Mouse (Mus musculus): ENCODE measurements at regions not wholly inside any gene's neighbourhood (a gene's known extent, or its start where the extent isn't known, plus 50 kb on each side); places are given as distances from the start of the nearest gene placed in this dataset.

- H3K9me3 ChIP-seq (ENCODE audit: control insufficient read depth, low read length), result peaks cover 72% of the 10 kb centered on the region
- no peak for TF ChIP-seq TAL1 (IDR thresholded peaks at IDR 0.05; ENCODE audit: low read length)
Measured at GRCm38 (mm10) chr2:172140080-172140479, 96.8 kb upstream of the Cbln4 start.

GRCm38 (mm10) chr2:172143269-172143668 is 100.0 kb upstream of the Cbln4 start:
- no peaks in the 10 kb centered on the region for H3K4me1 ChIP-seq (ENCODE audit: control insufficient read depth)
- peaks cover 76% of the 10 kb centered on the region for H3K9me3 ChIP-seq (ENCODE audit: control insufficient read depth, low read length)
- no peaks in the 10 kb centered on the region for H3K36me3 ChIP-seq (ENCODE audit: control insufficient read depth)
- H3K4me3 ChIP-seq (replicated peaks), result no peak overlapping the region
- no peaks in the 10 kb centered on the region for H3K27me3 ChIP-seq (ENCODE audit: control insufficient read depth)
- no peak for TF ChIP-seq GATA1 (IDR thresholded peaks at IDR 0.05; ENCODE audit: low read length)
- TF ChIP-seq TAL1 (IDR thresholded peaks at IDR 0.05; ENCODE audit: low read length), result no peak

More at GRCm38 (mm10) chr2:172140080-172140479, 96.8 kb upstream of the Cbln4 start:
- no peaks in the 10 kb centered on the region for H3K27me3 ChIP-seq (ENCODE audit: control insufficient read depth)
- H3K4me3 ChIP-seq (replicated peaks), result no peak overlapping the region
- H3K4me1 ChIP-seq (ENCODE audit: control insufficient read depth), result no peaks in the 10 kb centered on the region
- H3K36me3 ChIP-seq (ENCODE audit: control insufficient read depth), result no peaks in the 10 kb centered on the region

GRCm38 (mm10) chr2:172148736-172149135 is 99.6 kb upstream of the Mc3r start:
- peaks cover 81% of the 10 kb centered on the region for H3K9me3 ChIP-seq (ENCODE audit: control insufficient read depth, low read length)
- H3K4me3 ChIP-seq (replicated peaks), result no peak overlapping the region
- no peaks in the 10 kb centered on the region for H3K4me1 ChIP-seq (ENCODE audit: control insufficient read depth)
- H3K27me3 ChIP-seq (ENCODE audit: control insufficient read depth), result no peaks in the 10 kb centered on the region
- H3K36me3 ChIP-seq (ENCODE audit: control insufficient read depth), result no peaks in the 10 kb centered on the region
- no peak for TF ChIP-seq TAL1 (IDR thresholded peaks at IDR 0.05; ENCODE audit: low read length)
- TF ChIP-seq GATA1 (IDR thresholded peaks at IDR 0.05; ENCODE audit: low read length), result no peak

- no peaks in the 10 kb centered on the region for H3K4me1 ChIP-seq (ENCODE audit: control insufficient read depth)
- peaks cover 74% of the 10 kb centered on the region for H3K9me3 ChIP-seq (ENCODE audit: control insufficient read depth, low read length)
- no peaks in the 10 kb centered on the region for H3K27me3 ChIP-seq (ENCODE audit: control insufficient read depth)
- TF ChIP-seq TAL1 (IDR thresholded peaks at IDR 0.05; ENCODE audit: low read length), result no peak
- TF ChIP-seq GATA1 (IDR thresholded peaks at IDR 0.05; ENCODE audit: low read length), result no peak
- H3K36me3 ChIP-seq (ENCODE audit: control insufficient read depth), result no peaks in the 10 kb centered on the region
- no peak overlapping the region for H3K4me3 ChIP-seq (replicated peaks)
Measured at GRCm38 (mm10) chr2:172149734-172150133, 98.6 kb upstream of the Mc3r start.

GRCm38 (mm10) chr2:172150898-172151297 is 97.4 kb upstream of the Mc3r start:
- Histone ChIP-seq H3K9me3 (ENCODE audit: control insufficient read depth, low read length) (peaks cover 76% of the 10 kb centered on the region), H3K36me3 (ENCODE audit: control insufficient read depth) (no peaks in the 10 kb centered on the region), H3K4me3 (replicated peaks) (no peak overlapping the region), H3K27me3 (ENCODE audit: control insufficient read depth) (no peaks in the 10 kb centered on the region), H3K4me1 (ENCODE audit: control insufficient read depth) (no peaks in the 10 kb centered on the region)
- TF ChIP-seq GATA1 (IDR thresholded peaks at IDR 0.05; ENCODE audit: low read length), result no peak
- TF ChIP-seq TAL1 (IDR thresholded peaks at IDR 0.05; ENCODE audit: low read length), result no peak

- no peak for TF ChIP-seq TAL1 (IDR thresholded peaks at IDR 0.05; ENCODE audit: low read length)
- TF ChIP-seq GATA1 (IDR thresholded peaks at IDR 0.05; ENCODE audit: low read length), result no peak
- H3K9me3 ChIP-seq (ENCODE audit: control insufficient read depth, low read length), result peaks cover 54% of the 10 kb centered on the region
- H3K27me3 ChIP-seq (ENCODE audit: control insufficient read depth), result no peaks in the 10 kb centered on the region
- no peaks in the 10 kb centered on the region for H3K36me3 ChIP-seq (ENCODE audit: control insufficient read depth)
- H3K4me1 ChIP-seq (ENCODE audit: control insufficient read depth), result no peaks in the 10 kb centered on the region
- H3K4me3 ChIP-seq (replicated peaks), result no peak overlapping the region
Measured at GRCm38 (mm10) chr2:172159909-172160308, 88.4 kb upstream of the Mc3r start.

- H3K4me3 ChIP-seq (replicated peaks), result no peak overlapping the region
- H3K27me3 ChIP-seq (ENCODE audit: control insufficient read depth), result no peaks in the 10 kb centered on the region
- H3K9me3 ChIP-seq (ENCODE audit: control insufficient read depth, low read length), result peaks cover 42% of the 10 kb centered on the region
- H3K4me1 ChIP-seq (ENCODE audit: control insufficient read depth), result no peaks in the 10 kb centered on the region
- no peaks in the 10 kb centered on the region for H3K36me3 ChIP-seq (ENCODE audit: control insufficient read depth)
- TF ChIP-seq TAL1 (IDR thresholded peaks at IDR 0.05; ENCODE audit: low read length) (no peak), GATA1 (IDR thresholded peaks at IDR 0.05; ENCODE audit: low read length) (no peak)
Measured at GRCm38 (mm10) chr2:172177371-172177770, 70.9 kb upstream of the Mc3r start.

GRCm38 (mm10) chr2:172179301-172179700 is 69.0 kb upstream of the Mc3r start:
- Histone ChIP-seq H3K4me1 (ENCODE audit: control insufficient read depth) (no peaks in the 10 kb centered on the region), H3K27me3 (ENCODE audit: control insufficient read depth) (no peaks in the 10 kb centered on the region), H3K36me3 (ENCODE audit: control insufficient read depth) (no peaks in the 10 kb centered on the region), H3K9me3 (ENCODE audit: control insufficient read depth, low read length) (peaks cover 36% of the 10 kb centered on the region), H3K4me3 (replicated peaks) (no peak overlapping the region)
- TF ChIP-seq TAL1 (IDR thresholded peaks at IDR 0.05; ENCODE audit: low read length), result no peak
- TF ChIP-seq GATA1 (IDR thresholded peaks at IDR 0.05; ENCODE audit: low read length), result no peak

- Histone ChIP-seq H3K27me3 (ENCODE audit: control insufficient read depth) (no peaks in the 10 kb centered on the region), H3K4me1 (ENCODE audit: control insufficient read depth) (no peaks in the 10 kb centered on the region), H3K36me3 (ENCODE audit: control insufficient read depth) (no peaks in the 10 kb centered on the region), H3K9me3 (ENCODE audit: control insufficient read depth, low read length) (peaks cover 59% of the 10 kb centered on the region), H3K4me3 (replicated peaks) (no peak overlapping the region)
- TF ChIP-seq TAL1 (IDR thresholded peaks at IDR 0.05; ENCODE audit: low read length) (no peak), GATA1 (IDR thresholded peaks at IDR 0.05; ENCODE audit: low read length) (no peak)
Measured at GRCm38 (mm10) chr2:172197746-172198145, 50.5 kb upstream of the Mc3r start.

All from erythroblast, embryonic 14.5 days (primary cell).